Mouse (Mus musculus): Measurements from ENCODE around the gene Ralbp1. TPM values are rescaled to one million over a fixed set of nuclear protein-coding genes. Genes with fewer than 3 reads are reported as not detected.

Ralbp1 gene
- polyA plus RNA-seq, 1 experiment from 2014 or later = 55.2 TPM

- Histone ChIP-seq H3K27ac (ENCODE audit: low read depth, low read length) (no peak overlapping the region), H3K4me3 (ENCODE audit: low read depth, low read length) (no peak overlapping the region), H3K9me3 (ENCODE audit: control insufficient read depth, low read length) (no peaks in the 10 kb centered on the region), H3K36me3 (ENCODE audit: control insufficient read depth, insufficient read depth, low read length) (peaks cover 11% of the 10 kb centered on the region), H3K9ac (ENCODE audit: low read depth, low read length) (no peak overlapping the region), H3K4me2 (no peak overlapping the region), H3K27me3 (replicated peaks; ENCODE audit: control insufficient read depth, insufficient read depth, low read length) (no peaks in the 10 kb centered on the region), H3K4me1 (replicated peaks; ENCODE audit: control insufficient read depth, insufficient read depth, low read length) (peaks cover 8% of the 10 kb centered on the region; the same call in 1 of the 2 replicates)
- DNase-seq (ENCODE audit: low spot score) = no peak
- 89% methylated on average over 6 of the region's 6 CpGs for WGBS
- no peak for ATAC-seq (replicated peaks; ENCODE audit: low FRiP score)
Measured at GRCm38 (mm10) chr17:65921975-65922374, 36.4 kb upstream of the Ralbp1 start.

- DNase-seq (ENCODE audit: low spot score) (no peak), ATAC-seq (replicated peaks; ENCODE audit: low FRiP score) (peak; percentile 85)
- H3K36me3 ChIP-seq (ENCODE audit: control insufficient read depth, insufficient read depth, low read length) = peaks cover 6% of the 10 kb centered on the region
- no peaks in the 10 kb centered on the region for H3K27me3 ChIP-seq (replicated peaks; ENCODE audit: control insufficient read depth, insufficient read depth, low read length)
- H3K4me2 ChIP-seq = no peak overlapping the region
- no peaks in the 10 kb centered on the region for H3K9me3 ChIP-seq (ENCODE audit: control insufficient read depth, low read length)
- no peak overlapping the region for H3K4me3 ChIP-seq (ENCODE audit: low read depth, low read length)
- H3K27ac ChIP-seq (ENCODE audit: low read depth, low read length) = no peak overlapping the region
- H3K9ac ChIP-seq (ENCODE audit: low read depth, low read length) = no peak overlapping the region
- peaks cover 8% of the 10 kb centered on the region; the same call in 1 of the 2 replicates for H3K4me1 ChIP-seq (replicated peaks; ENCODE audit: control insufficient read depth, insufficient read depth, low read length)
- 52% methylated on average over 3 of the region's 3 CpGs for WGBS
Measured at GRCm38 (mm10) chr17:65919235-65919634, 33.6 kb upstream of the Ralbp1 start.

- Histone ChIP-seq H3K36me3 (ENCODE audit: control insufficient read depth, insufficient read depth, low read length) (no peaks in the 10 kb centered on the region), H3K4me3 (ENCODE audit: low read depth, low read length) (no peak overlapping the region), H3K9me3 (ENCODE audit: control insufficient read depth, low read length) (no peaks in the 10 kb centered on the region), H3K9ac (ENCODE audit: low read depth, low read length) (no peak overlapping the region), H3K27me3 (replicated peaks; ENCODE audit: control insufficient read depth, insufficient read depth, low read length) (no peaks in the 10 kb centered on the region), H3K4me2 (no peak overlapping the region), H3K27ac (ENCODE audit: low read depth, low read length) (no peak overlapping the region), H3K4me1 (replicated peaks; ENCODE audit: control insufficient read depth, insufficient read depth, low read length) (peaks cover 8% of the 10 kb centered on the region; the same call in 1 of the 2 replicates)
- ATAC-seq (replicated peaks; ENCODE audit: low FRiP score) (no peak), DNase-seq (ENCODE audit: low spot score) (no peak)
- 80% methylated on average over 8 of the region's 8 CpGs for WGBS
Measured at GRCm38 (mm10) chr17:65916135-65916668, 30.6 kb upstream of the Ralbp1 start.

GRCm38 (mm10) chr17:65914083-65914482, 28.5 kb upstream of the Ralbp1 start:
- Histone ChIP-seq H3K9me3 (ENCODE audit: control insufficient read depth, low read length) (no peaks in the 10 kb centered on the region), H3K36me3 (ENCODE audit: control insufficient read depth, insufficient read depth, low read length) (no peaks in the 10 kb centered on the region), H3K27ac (ENCODE audit: low read depth, low read length) (no peak overlapping the region), H3K27me3 (replicated peaks; ENCODE audit: control insufficient read depth, insufficient read depth, low read length) (no peaks in the 10 kb centered on the region), H3K4me1 (replicated peaks; ENCODE audit: control insufficient read depth, insufficient read depth, low read length) (peaks cover 3% of the 10 kb centered on the region; the same call in 1 of the 2 replicates), H3K9ac (ENCODE audit: low read depth, low read length) (no peak overlapping the region), H3K4me2 (no peak overlapping the region), H3K4me3 (ENCODE audit: low read depth, low read length) (no peak overlapping the region)
- 70% methylated on average over 6 of the region's 6 CpGs for WGBS
- DNase-seq (ENCODE audit: low spot score) = no peak
- no peak for ATAC-seq (replicated peaks; ENCODE audit: low FRiP score)

- Histone ChIP-seq H3K9ac (ENCODE audit: low read depth, low read length) (no peak overlapping the region), H3K27me3 (replicated peaks; ENCODE audit: control insufficient read depth, insufficient read depth, low read length) (no peaks in the 10 kb centered on the region), H3K4me1 (replicated peaks; ENCODE audit: control insufficient read depth, insufficient read depth, low read length) (peaks cover 2% of the 10 kb centered on the region; the same call in 1 of the 2 replicates), H3K9me3 (ENCODE audit: control insufficient read depth, low read length) (no peaks in the 10 kb centered on the region), H3K4me3 (ENCODE audit: low read depth, low read length) (no peak overlapping the region), H3K36me3 (ENCODE audit: control insufficient read depth, insufficient read depth, low read length) (no peaks in the 10 kb centered on the region), H3K4me2 (no peak overlapping the region), H3K27ac (ENCODE audit: low read depth, low read length) (no peak overlapping the region)
- DNase-seq (ENCODE audit: low spot score) (no peak), ATAC-seq (replicated peaks; ENCODE audit: low FRiP score) (no peak)
- WGBS = 69% methylated on average over 2 of the region's 2 CpGs
Measured at GRCm38 (mm10) chr17:65912202-65912601, 26.6 kb upstream of the Ralbp1 start.

- Histone ChIP-seq H3K4me2 (no peak overlapping the region), H3K9me3 (ENCODE audit: control insufficient read depth, low read length) (no peaks in the 10 kb centered on the region), H3K27ac (ENCODE audit: low read depth, low read length) (no peak overlapping the region), H3K4me1 (replicated peaks; ENCODE audit: control insufficient read depth, insufficient read depth, low read length) (peaks cover 7% of the 10 kb centered on the region), H3K9ac (ENCODE audit: low read depth, low read length) (no peak overlapping the region), H3K4me3 (ENCODE audit: low read depth, low read length) (no peak overlapping the region), H3K27me3 (replicated peaks; ENCODE audit: control insufficient read depth, insufficient read depth, low read length) (no peaks in the 10 kb centered on the region), H3K36me3 (ENCODE audit: control insufficient read depth, insufficient read depth, low read length) (no peaks in the 10 kb centered on the region)
- ATAC-seq (replicated peaks; ENCODE audit: low FRiP score) = no peak
- no peak for DNase-seq (ENCODE audit: low spot score)
- 80% methylated on average over 15 of the region's 15 CpGs for WGBS
Measured at GRCm38 (mm10) chr17:65911285-65912069, 25.9 kb upstream of the Ralbp1 start.

- Histone ChIP-seq H3K27ac (ENCODE audit: low read depth, low read length) (no peak overlapping the region), H3K27me3 (replicated peaks; ENCODE audit: control insufficient read depth, insufficient read depth, low read length) (no peaks in the 10 kb centered on the region), H3K4me1 (replicated peaks; ENCODE audit: control insufficient read depth, insufficient read depth, low read length) (peaks cover 7% of the 10 kb centered on the region), H3K36me3 (ENCODE audit: control insufficient read depth, insufficient read depth, low read length) (no peaks in the 10 kb centered on the region), H3K9me3 (ENCODE audit: control insufficient read depth, low read length) (no peaks in the 10 kb centered on the region), H3K4me2 (no peak overlapping the region), H3K4me3 (ENCODE audit: low read depth, low read length) (no peak overlapping the region), H3K9ac (ENCODE audit: low read depth, low read length) (no peak overlapping the region)
- DNase-seq (ENCODE audit: low spot score) (no peak), ATAC-seq (replicated peaks; ENCODE audit: low FRiP score) (no peak)
Measured at GRCm38 (mm10) chr17:65908270-65908669, 22.7 kb upstream of the Ralbp1 start.

- Histone ChIP-seq H3K9ac (ENCODE audit: low read depth, low read length) (peak overlapping the region; percentile 32), H3K27me3 (replicated peaks; ENCODE audit: control insufficient read depth, insufficient read depth, low read length) (no peaks in the 10 kb centered on the region), H3K9me3 (ENCODE audit: control insufficient read depth, low read length) (0 out of 2 replicates have a peak, but pooled peaks cover 2% of the 10 kb centered on the region), H3K4me3 (ENCODE audit: low read depth, low read length) (peak overlapping the region; percentile 8), H3K36me3 (ENCODE audit: control insufficient read depth, insufficient read depth, low read length) (no peaks in the 10 kb centered on the region), H3K4me2 (peak overlapping the region; percentile 43), H3K4me1 (replicated peaks; ENCODE audit: control insufficient read depth, insufficient read depth, low read length) (peaks cover 7% of the 10 kb centered on the region), H3K27ac (ENCODE audit: low read depth, low read length) (no peak overlapping the region)
- ATAC-seq (replicated peaks; ENCODE audit: low FRiP score) (peak; percentile 83), DNase-seq (ENCODE audit: low spot score) (no peak)
- WGBS = 37% methylated on average over 11 of the region's 11 CpGs
Measured at GRCm38 (mm10) chr17:65906895-65907401, 21.4 kb upstream of the Ralbp1 start.
